Mouse (Mus musculus): ENCODE data around the gene Atp2b2.

DNA sequence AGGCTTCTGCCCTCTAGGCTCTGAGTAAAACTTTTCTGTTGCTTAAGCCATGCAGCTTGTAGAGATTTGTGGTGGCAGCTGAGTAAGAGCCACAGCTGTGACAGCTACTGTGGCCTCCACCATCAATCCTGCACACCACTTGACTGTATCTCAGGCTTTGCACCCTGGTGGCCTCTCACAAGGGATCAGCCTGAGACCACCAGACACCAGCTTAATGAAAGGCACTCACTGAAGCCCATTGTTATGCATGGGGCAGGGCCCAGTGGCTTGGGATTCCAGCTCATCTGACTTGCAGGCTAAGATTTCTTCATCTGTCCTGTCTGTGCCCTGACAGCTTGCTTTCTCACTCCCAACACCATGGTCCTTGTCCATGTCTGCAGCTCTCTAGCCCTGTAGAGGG is 155.5 kb downstream of the Atp2b2 start:
- TF ChIP-seq CTCF (IDR thresholded peaks at IDR 0.05; ENCODE audit: insufficient read depth, low read depth, low read length) (no peak), POLR2A (IDR thresholded peaks at IDR 0.05; ENCODE audit: insufficient read depth, low read depth, low read length) (no peak)

Measured in olfactory bulb, adult 2 months (tissue).